Mouse (Mus musculus): ENCODE measurements around the gene Gpr62. TPM values are rescaled to one million over a fixed set of nuclear protein-coding genes. Genes with fewer than 3 reads are reported as not detected.
A peak's percentile ranks its signal among the peaks of the same experiment; 100 is the strongest.

Gene Gpr62
- polyA plus RNA-seq, 1 experiment from 2014 or later: 0.41 TPM

DNA sequence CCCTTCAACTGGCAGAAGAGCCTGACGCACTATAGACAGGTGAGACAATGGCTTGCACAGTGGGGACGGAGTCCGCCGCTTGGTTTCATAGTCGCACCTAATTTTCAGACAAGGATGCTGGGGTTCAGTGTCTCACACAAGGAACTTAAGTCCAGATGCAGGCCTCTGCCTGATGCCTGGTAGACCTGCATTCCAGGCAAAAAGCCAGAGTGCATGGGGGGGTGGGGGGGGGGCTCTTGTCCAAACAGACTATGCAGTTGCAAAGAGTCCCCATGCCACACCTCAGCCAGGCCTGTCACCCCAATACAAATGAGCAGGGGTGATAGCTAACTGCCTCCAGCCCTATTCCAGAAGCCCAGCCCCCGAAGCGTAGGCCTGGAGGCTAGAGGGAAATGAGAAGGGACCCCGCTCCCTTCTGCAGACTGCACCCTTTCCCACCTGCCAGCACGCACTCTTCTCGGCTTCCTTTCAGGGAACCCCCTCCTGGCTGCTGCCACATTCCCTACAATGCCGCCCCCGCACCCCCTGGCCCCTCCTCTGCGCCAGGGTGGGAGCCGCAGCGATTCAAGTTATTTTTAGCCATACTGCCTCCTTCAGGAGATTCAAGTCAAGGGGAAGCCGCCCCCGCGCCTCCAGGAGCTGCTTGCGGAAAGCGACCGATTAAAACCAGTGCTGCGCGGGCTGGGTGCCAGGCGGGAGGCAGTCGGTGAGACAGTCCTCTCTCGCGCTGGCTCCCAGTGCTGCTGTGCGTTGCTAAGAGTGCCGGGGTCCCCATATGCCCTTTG is 47.7 kb downstream of the Gpr62 start:
- H3K4me1 ChIP-seq (ENCODE audit: insufficient read depth, low read length): peaks cover 35% of the 10 kb centered on the region
- H3K9me3 ChIP-seq (ENCODE audit: low read length): no peaks in the 10 kb centered on the region
- H3K36me3 ChIP-seq (ENCODE audit: insufficient read depth, low read length): no peaks in the 10 kb centered on the region
- H3K27ac ChIP-seq (ENCODE audit: low read length): no peak overlapping the region
- H3K4me3 ChIP-seq (ENCODE audit: low read length): peak overlapping the region; percentile 29
- WGBS: 14% methylated on average over 29 of the region's 29 CpGs
- H3K9ac ChIP-seq (replicated peaks; ENCODE audit: low read length): peak overlapping the region; percentile 60
- H3K27me3 ChIP-seq (ENCODE audit: insufficient read depth, low read length): peaks cover 3% of the 10 kb centered on the region; the same call in 1 of the 2 replicates
- peak overlapping the region; percentile 58 for H3K4me2 ChIP-seq (replicated peaks; ENCODE audit: low read depth, low read length)
- peak; percentile 47 for ATAC-seq (ENCODE audit: low FRiP score, low TSS enrichment)

DNA sequence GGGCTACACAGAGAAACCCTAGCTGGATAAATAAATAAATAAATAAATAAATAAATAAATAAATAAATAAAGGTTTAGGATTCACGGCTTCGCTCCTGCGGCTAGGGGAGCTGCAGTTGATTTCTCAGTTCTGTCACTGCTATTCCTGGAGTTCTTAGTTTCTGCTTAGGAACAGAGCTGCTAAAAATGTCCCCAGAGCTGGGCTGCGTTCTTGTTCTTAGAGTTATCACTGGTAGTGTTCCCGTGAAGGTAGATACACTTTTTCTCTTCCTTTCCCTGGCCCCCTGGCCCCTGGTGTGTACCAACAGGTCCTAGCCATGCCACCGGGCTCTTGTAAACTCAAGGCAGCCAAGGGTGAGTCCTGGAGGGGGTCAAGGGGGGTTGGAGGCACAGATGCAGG is 48.9 kb downstream of the Gpr62 start:
- Histone ChIP-seq H3K36me3 (ENCODE audit: insufficient read depth, low read length) (no peaks in the 10 kb centered on the region), H3K27ac (ENCODE audit: low read length) (no peak overlapping the region), H3K4me3 (ENCODE audit: low read length) (no peak overlapping the region), H3K4me1 (ENCODE audit: insufficient read depth, low read length) (peaks cover 35% of the 10 kb centered on the region), H3K9ac (replicated peaks; ENCODE audit: low read length) (no peak overlapping the region), H3K27me3 (ENCODE audit: insufficient read depth, low read length) (peaks cover 3% of the 10 kb centered on the region; the same call in 1 of the 2 replicates), H3K9me3 (ENCODE audit: low read length) (no peaks in the 10 kb centered on the region), H3K4me2 (replicated peaks; ENCODE audit: low read depth, low read length) (no peak overlapping the region)
- no peak for ATAC-seq (ENCODE audit: low FRiP score, low TSS enrichment)
- 81% methylated on average over 6 of the region's 6 CpGs for WGBS

Other genes with a start within 250 kb of the Gpr62 start
- 0.07 TPM in 1 of 2 replicates, not detected in the other for gene Tlr9, start 243.3 kb downstream of the Gpr62 start, polyA plus RNA-seq (2015; fragmentation: Nextera tagmentation; extraction: Ambion mirVana)
- gene Alas1, start 217.3 kb downstream of the Gpr62 start, polyA plus RNA-seq (2015; fragmentation: Nextera tagmentation; extraction: Ambion mirVana): 122 and 128 TPM in 2 replicates
- gene Poc1a, start 184.9 kb downstream of the Gpr62 start, polyA plus RNA-seq (2015; fragmentation: Nextera tagmentation; extraction: Ambion mirVana): 28.4 and 29.2 TPM in 2 replicates
- 13.6 and 13.7 TPM in 2 replicates for gene Dusp7, start 97.3 kb downstream of the Gpr62 start, polyA plus RNA-seq (2015; fragmentation: Nextera tagmentation; extraction: Ambion mirVana)
- 947 and 1,016 TPM in 2 replicates for gene Rpl29, start 36.5 kb downstream of the Gpr62 start, polyA plus RNA-seq (2015; fragmentation: Nextera tagmentation; extraction: Ambion mirVana)
- gene Acy1, start 27.6 kb downstream of the Gpr62 start, polyA plus RNA-seq (2015; fragmentation: Nextera tagmentation; extraction: Ambion mirVana): 59.1 and 62.4 TPM in 2 replicates
- gene Abhd14b, start 18.5 kb downstream of the Gpr62 start, polyA plus RNA-seq (2015; fragmentation: Nextera tagmentation; extraction: Ambion mirVana): 45.5 and 48.3 TPM in 2 replicates
- gene Abhd14a, start 18.3 kb downstream of the Gpr62 start, polyA plus RNA-seq (2015; fragmentation: Nextera tagmentation; extraction: Ambion mirVana): 68.8 and 70.3 TPM in 2 replicates
- 119 and 136 TPM in 2 replicates for gene Pcbp4, start 12.6 kb downstream of the Gpr62 start, polyA plus RNA-seq (2015; fragmentation: Nextera tagmentation; extraction: Ambion mirVana)
- 56.2 and 59.5 TPM in 2 replicates for gene Rrp9, start 10.0 kb upstream of the Gpr62 start, polyA plus RNA-seq (2015; fragmentation: Nextera tagmentation; extraction: Ambion mirVana)
- gene Parp3, start 11.0 kb upstream of the Gpr62 start, polyA plus RNA-seq (2015; fragmentation: Nextera tagmentation; extraction: Ambion mirVana): 3.3 and 3.5 TPM in 2 replicates
- gene Iqcf1, start 34.0 kb upstream of the Gpr62 start, polyA plus RNA-seq (2015; fragmentation: Nextera tagmentation; extraction: Ambion mirVana): not detected in 2 replicates
- not detected in 2 replicates for gene Iqcf5, start 48.6 kb upstream of the Gpr62 start, polyA plus RNA-seq (2015; fragmentation: Nextera tagmentation; extraction: Ambion mirVana)
- gene Iqcf3, start 95.7 kb upstream of the Gpr62 start, polyA plus RNA-seq (2015; fragmentation: Nextera tagmentation; extraction: Ambion mirVana): not detected in 2 replicates
- not detected in 2 replicates for gene Iqcf4, start 105.1 kb upstream of the Gpr62 start, polyA plus RNA-seq (2015; fragmentation: Nextera tagmentation; extraction: Ambion mirVana)
- gene Iqcf6, start 160.6 kb upstream of the Gpr62 start, polyA plus RNA-seq (2015; fragmentation: Nextera tagmentation; extraction: Ambion mirVana): not detected in 2 replicates
- not detected in 2 replicates for gene Grm2, start 190.1 kb upstream of the Gpr62 start, polyA plus RNA-seq (2015; fragmentation: Nextera tagmentation; extraction: Ambion mirVana)
- 84.1 and 88.0 TPM in 2 replicates for gene Tex264, start 220.0 kb upstream of the Gpr62 start, polyA plus RNA-seq (2015; fragmentation: Nextera tagmentation; extraction: Ambion mirVana)